Mouse (Mus musculus): ENCODE data around the gene Mfrp. TPM values are rescaled to one million over a fixed set of nuclear protein-coding genes. Genes with fewer than 3 reads are reported as not detected.
A peak's percentile ranks its signal among the peaks of the same experiment; 100 is the strongest.
"Not testable (repeated sequence)": the region's sequence is repeated elsewhere in the genome, so short reads cannot be mapped to it uniquely, and the experiment has no call there.

Gene Mfrp
- polyA plus RNA-seq, 1 experiment from 2014 or later: 0.14 TPM

GRCm38 (mm10) chr9:44108269-44109055 lies 6.9 kb downstream of the Mfrp start:
- Histone ChIP-seq H3K27ac (peak overlapping the region; percentile 81), H3K36me3 (peaks cover 16% of the 10 kb centered on the region), H3K27me3 (no peaks in the 10 kb centered on the region), H3K9ac (peak overlapping the region; percentile 27; the same call in 1 of the 2 replicates), H3K4me2 (peak overlapping the region; percentile 52), H3K4me3 (peak overlapping the region; percentile 22; the same call in 1 of the 2 replicates), H3K4me1 (peaks cover 50% of the 10 kb centered on the region), H3K9me3 (no peaks in the 10 kb centered on the region)
- ATAC-seq (ENCODE audit: borderline replicate concordance, extremely low read depth, low FRiP score, low TSS enrichment): no peak
- WGBS: 75% methylated on average over 31 of the region's 31 CpGs

GRCm38 (mm10) chr9:44109360-44110095 lies 8.0 kb downstream of the Mfrp start:
- Histone ChIP-seq H3K4me3 (peak overlapping the region; percentile 22), H3K9ac (peak overlapping the region; percentile 27), H3K27ac (peak overlapping the region; percentile 37), H3K9me3 (no peaks in the 10 kb centered on the region), H3K36me3 (peaks cover 16% of the 10 kb centered on the region), H3K4me2 (peak overlapping the region; percentile 52), H3K4me1 (peaks cover 57% of the 10 kb centered on the region), H3K27me3 (no peaks in the 10 kb centered on the region)
- no peak for ATAC-seq (ENCODE audit: borderline replicate concordance, extremely low read depth, low FRiP score, low TSS enrichment)
- 20% methylated on average over 9 of the region's 9 CpGs for WGBS

DNA sequence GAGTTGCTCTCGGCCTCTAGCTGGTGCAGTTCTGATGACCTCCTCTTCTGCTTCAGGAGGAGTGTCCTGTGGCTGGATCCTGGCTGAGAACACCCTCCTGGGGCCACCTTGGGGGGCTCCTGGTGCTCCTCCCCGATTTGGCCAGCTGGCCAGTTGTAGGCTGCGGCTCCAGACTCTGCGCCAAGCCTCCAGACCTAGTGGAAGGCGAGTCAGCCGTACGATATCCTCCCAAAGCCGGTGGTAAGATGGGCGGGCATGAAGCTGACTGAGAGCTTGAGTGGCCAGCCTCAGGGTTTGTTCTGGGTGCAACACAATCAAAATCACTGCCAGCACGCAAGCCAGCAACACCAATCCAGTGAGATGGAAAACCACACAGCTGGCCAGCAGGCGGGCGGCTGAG lies 10.4 kb downstream of the Mfrp start:
- not testable (repeated sequence) for ATAC-seq (ENCODE audit: borderline replicate concordance, extremely low read depth, low FRiP score, low TSS enrichment); H3K9ac ChIP-seq

GRCm38 (mm10) chr9:44113105-44113789 lies 11.7 kb downstream of the Mfrp start, which contains the start of the genes Gm49380 and Rnf26:
Gene Gm49380, minus strand, starts transcription at chr9:44113500.
Gene Rnf26, minus strand, starts transcription at chr9:44113517.
- peak; percentile 94 for ATAC-seq (ENCODE audit: borderline replicate concordance, extremely low read depth, low FRiP score, low TSS enrichment)
- H3K4me2 ChIP-seq: peak within 1 kb of the TSS; percentile 61
- peaks cover 5% of the 10 kb centered on the region; the same call in 1 of the 2 replicates for H3K36me3 ChIP-seq
- peaks cover 32% of the 10 kb centered on the region for H3K4me1 ChIP-seq
- H3K4me3 ChIP-seq: peak within 1 kb of the TSS; percentile 82
- H3K27ac ChIP-seq: peak within 1 kb of the TSS; percentile 85
- no peaks in the 10 kb centered on the region for H3K9me3 ChIP-seq
- H3K27me3 ChIP-seq: no peaks in the 10 kb centered on the region
- 0% methylated on average over 49 of the region's 51 CpGs for WGBS
- H3K9ac ChIP-seq: peak within 1 kb of the TSS; percentile 83

More for the DNA sequence above, 10.4 kb downstream of the Mfrp start:
- H3K9me3 ChIP-seq, H3K27ac ChIP-seq, H3K36me3 ChIP-seq, H3K27me3 ChIP-seq: not testable (repeated sequence)
- peak overlapping the region; percentile 82 for H3K4me3 ChIP-seq
- WGBS: 41% methylated on average over 10 of the region's 12 CpGs
- H3K4me2 ChIP-seq: peak overlapping the region; percentile 61
- peaks cover 45% of the 10 kb centered on the region for H3K4me1 ChIP-seq

DNA sequence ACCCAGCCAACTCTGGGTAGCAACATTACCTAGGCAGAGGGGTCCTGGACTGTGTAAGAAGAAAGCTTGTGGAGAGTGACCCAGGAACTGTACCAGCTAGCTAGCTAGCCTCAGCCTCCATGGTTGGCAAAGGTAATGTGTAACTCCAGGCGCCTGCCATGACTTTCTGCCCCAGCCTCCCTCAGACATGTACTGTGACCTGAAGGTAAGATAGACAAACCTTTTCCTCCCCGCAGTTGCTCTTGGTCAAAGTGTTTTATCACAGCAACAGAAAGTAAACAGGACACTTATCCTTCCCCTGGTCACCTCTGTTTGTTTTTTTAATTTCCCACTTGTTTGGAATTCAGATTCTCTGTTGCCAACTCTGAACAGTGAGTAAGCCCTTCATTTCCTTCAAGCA lies 12.9 kb downstream of the Mfrp start:
- Histone ChIP-seq H3K4me3 (no peak overlapping the region), H3K9ac (no peak overlapping the region), H3K27ac (peak overlapping the region; percentile 15; the same call in 1 of the 2 replicates), H3K4me1 (peaks cover 20% of the 10 kb centered on the region), H3K27me3 (no peaks in the 10 kb centered on the region), H3K36me3 (no peaks in the 10 kb centered on the region), H3K9me3 (no peaks in the 10 kb centered on the region), H3K4me2 (no peak overlapping the region)
- WGBS: 47% methylated on average over 2 of the region's 2 CpGs
- ATAC-seq (ENCODE audit: borderline replicate concordance, extremely low read depth, low FRiP score, low TSS enrichment): no peak

DNA sequence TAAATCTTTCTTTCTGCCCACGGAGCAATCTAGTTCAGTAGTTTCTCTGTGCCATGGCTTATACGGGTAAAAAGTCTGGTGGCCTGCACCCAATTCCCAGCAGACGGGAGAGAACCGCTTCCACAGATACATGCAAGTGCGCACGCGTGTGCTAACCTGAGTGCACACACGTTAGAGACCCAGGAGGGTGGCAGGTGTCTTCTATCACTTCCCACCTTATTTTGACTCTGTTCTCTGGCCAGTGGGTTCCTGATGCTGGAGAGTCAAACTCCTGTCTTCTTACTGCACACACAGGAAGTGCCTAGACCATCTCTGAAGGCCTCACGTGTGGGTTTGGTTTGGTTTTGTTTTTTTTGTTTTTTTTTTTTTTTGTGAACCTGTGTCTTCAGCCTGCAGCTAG lies 14.1 kb downstream of the Mfrp start:
- no peaks in the 10 kb centered on the region for H3K9me3 ChIP-seq
- H3K9ac ChIP-seq: no peak overlapping the region
- H3K27me3 ChIP-seq: no peaks in the 10 kb centered on the region
- no peaks in the 10 kb centered on the region for H3K36me3 ChIP-seq
- H3K4me3 ChIP-seq: no peak overlapping the region
- H3K4me2 ChIP-seq: no peak overlapping the region
- H3K4me1 ChIP-seq: peaks cover 8% of the 10 kb centered on the region
- 86% methylated on average over 9 of the region's 9 CpGs for WGBS
- H3K27ac ChIP-seq: no peak overlapping the region
- ATAC-seq (ENCODE audit: borderline replicate concordance, extremely low read depth, low FRiP score, low TSS enrichment): no peak

GRCm38 (mm10) chr9:44116182-44116581 lies 14.7 kb downstream of the Mfrp start:
- peaks cover 7% of the 10 kb centered on the region; the same call in 1 of the 2 replicates for H3K4me1 ChIP-seq

GRCm38 (mm10) chr9:44119011-44119410 lies 17.5 kb downstream of the Mfrp start:
- Histone ChIP-seq H3K27ac (no peak overlapping the region), H3K4me3 (no peak overlapping the region), H3K36me3 (no peaks in the 10 kb centered on the region), H3K4me2 (no peak overlapping the region), H3K9ac (no peak overlapping the region), H3K27me3 (no peaks in the 10 kb centered on the region), H3K9me3 (no peaks in the 10 kb centered on the region), H3K4me1 (peaks cover 4% of the 10 kb centered on the region; the same call in 1 of the 2 replicates)
- no peak for ATAC-seq (ENCODE audit: borderline replicate concordance, extremely low read depth, low FRiP score, low TSS enrichment)
- WGBS: 56% methylated on average over 5 of the region's 5 CpGs

More at GRCm38 (mm10) chr9:44116182-44116581, 14.7 kb downstream of the Mfrp start:
- Histone ChIP-seq H3K36me3 (no peaks in the 10 kb centered on the region), H3K4me2 (no peak overlapping the region), H3K9me3 (no peaks in the 10 kb centered on the region), H3K4me3 (no peak overlapping the region), H3K27ac (no peak overlapping the region), H3K27me3 (no peaks in the 10 kb centered on the region), H3K9ac (no peak overlapping the region)
- no peak for ATAC-seq (ENCODE audit: borderline replicate concordance, extremely low read depth, low FRiP score, low TSS enrichment)
- WGBS: 82% methylated on average over 4 of the region's 4 CpGs

GRCm38 (mm10) chr9:44119948-44120465 lies 18.5 kb downstream of the Mfrp start:
- Histone ChIP-seq H3K4me3 (no peak overlapping the region), H3K36me3 (no peaks in the 10 kb centered on the region), H3K4me2 (no peak overlapping the region), H3K9ac (no peak overlapping the region), H3K4me1 (0 out of 2 replicates have a peak, but pooled peaks cover 2% of the 10 kb centered on the region), H3K27ac (no peak overlapping the region), H3K27me3 (no peaks in the 10 kb centered on the region), H3K9me3 (no peaks in the 10 kb centered on the region)
- WGBS: 51% methylated on average over 8 of the region's 8 CpGs
- ATAC-seq (ENCODE audit: borderline replicate concordance, extremely low read depth, low FRiP score, low TSS enrichment): no peak

GRCm38 (mm10) chr9:44124317-44124716 lies 22.8 kb downstream of the Mfrp start:
- WGBS: 65% methylated on average over 6 of the region's 6 CpGs
- no peaks in the 10 kb centered on the region for H3K9me3 ChIP-seq

DNA sequence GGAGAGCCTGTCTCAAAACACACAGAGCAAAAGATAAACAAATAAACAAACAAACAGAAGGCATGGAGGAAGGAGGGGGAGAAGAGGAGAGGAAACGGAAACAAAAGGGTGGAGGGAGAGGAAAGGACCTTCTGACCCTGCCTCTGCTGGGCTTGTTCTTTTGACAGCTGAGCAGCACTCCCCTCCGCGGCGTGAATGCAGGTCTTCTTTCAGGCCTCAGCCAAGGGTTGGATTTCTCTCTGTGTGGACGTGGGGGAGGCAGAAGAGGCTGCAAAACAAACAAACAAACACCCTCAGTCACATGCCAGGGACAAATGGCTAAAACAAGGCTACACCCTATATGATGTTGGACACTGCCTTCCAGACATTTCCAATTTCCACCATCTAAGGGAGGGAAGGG lies 23.5 kb downstream of the Mfrp start:
- Histone ChIP-seq H3K36me3 (no peaks in the 10 kb centered on the region), H3K9me3 (no peaks in the 10 kb centered on the region), H3K27ac (no peak overlapping the region), H3K4me2 (no peak overlapping the region), H3K27me3 (no peaks in the 10 kb centered on the region), H3K4me3 (no peak overlapping the region), H3K4me1 (peaks cover 35% of the 10 kb centered on the region), H3K9ac (no peak overlapping the region)
- WGBS: 54% methylated on average over 5 of the region's 5 CpGs
- ATAC-seq (ENCODE audit: borderline replicate concordance, extremely low read depth, low FRiP score, low TSS enrichment): no peak

More at GRCm38 (mm10) chr9:44124317-44124716, 22.8 kb downstream of the Mfrp start:
- no peak for ATAC-seq (ENCODE audit: borderline replicate concordance, extremely low read depth, low FRiP score, low TSS enrichment)
- Histone ChIP-seq H3K4me2 (no peak overlapping the region), H3K4me1 (peaks cover 29% of the 10 kb centered on the region), H3K27ac (no peak overlapping the region), H3K36me3 (no peaks in the 10 kb centered on the region), H3K4me3 (no peak overlapping the region), H3K27me3 (no peaks in the 10 kb centered on the region), H3K9ac (no peak overlapping the region)

Data from lung, embryonic 15.5 days (tissue).